Mouse (Mus musculus): ENCODE data around the gene Rab37. TPM values are rescaled to one million over a fixed set of nuclear protein-coding genes. Genes with fewer than 3 reads are reported as not detected.
A peak's percentile ranks its signal among the peaks of the same experiment; 100 is the strongest.

Rab37 gene
- total and polyA plus RNA-seq, 2 experiments from 2014 or later: 0.67 to 0.93 TPM

DNA sequence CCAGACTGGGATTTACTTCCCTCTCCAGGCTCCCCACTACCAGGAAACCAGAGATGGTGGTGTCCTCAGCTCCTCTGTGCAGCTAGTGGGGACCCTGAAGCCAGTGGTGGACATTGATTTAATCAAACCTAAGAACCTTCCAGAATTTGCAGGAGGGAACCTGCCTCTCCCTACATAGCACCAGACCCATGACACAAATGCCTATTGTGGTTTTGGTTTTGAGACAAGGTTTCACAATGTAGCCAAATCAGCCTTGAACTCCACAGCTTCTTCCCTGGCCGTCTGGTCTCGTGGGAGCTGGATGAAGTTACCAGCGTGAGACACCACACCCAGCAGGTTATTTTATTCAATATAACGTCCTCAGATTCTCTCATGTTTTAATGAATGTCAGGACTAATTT is 32.5 kb upstream of the Rab37 start:
- Histone ChIP-seq H3K9me3 (ENCODE audit: low read length) (no peaks in the 10 kb centered on the region), H3K36me3 (ENCODE audit: insufficient read depth, low read length) (no peaks in the 10 kb centered on the region), H3K4me3 (ENCODE audit: low read depth, low read length) (no peak overlapping the region), H3K27ac (ENCODE audit: low read depth, low read length) (no peak overlapping the region), H3K9ac (replicated peaks; ENCODE audit: low read length, poor library complexity, severe bottlenecking) (no peak overlapping the region), H3K4me1 (ENCODE audit: insufficient read depth, low read length) (no peaks in the 10 kb centered on the region), H3K4me2 (ENCODE audit: low read depth, low read length, poor library complexity, severe bottlenecking) (no peak overlapping the region), H3K27me3 (ENCODE audit: insufficient read depth, low read length) (no peaks in the 10 kb centered on the region)
- no peak for TF ChIP-seq CTCF (IDR thresholded peaks at IDR 0.05)
- WGBS: 79% methylated on average over 4 of the region's 4 CpGs
- DNase-seq (ENCODE audit: low spot score) (no peak), ATAC-seq (ENCODE audit: low FRiP score) (no peak)

DNA sequence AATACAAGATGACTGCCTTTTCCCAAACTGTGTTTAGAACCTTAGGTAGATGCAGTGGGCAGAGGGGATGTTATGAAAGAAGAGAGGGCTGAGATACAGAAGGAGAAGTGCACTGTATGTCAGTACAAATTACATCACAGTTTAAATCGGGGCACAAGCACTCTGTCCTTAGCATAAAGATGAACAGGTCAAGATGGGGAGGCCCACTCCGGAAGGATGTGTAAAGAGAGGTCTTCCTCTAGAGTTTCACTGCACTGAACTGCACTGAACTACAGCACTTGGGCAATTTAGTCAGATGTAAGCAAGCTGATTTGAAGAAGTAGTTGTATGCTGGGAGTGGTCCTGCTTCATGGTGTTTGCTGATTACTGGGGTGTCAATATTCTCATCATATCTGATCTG is 31.4 kb upstream of the Rab37 start:
- no peak for DNase-seq (ENCODE audit: low spot score)
- Histone ChIP-seq H3K9ac (replicated peaks; ENCODE audit: low read length, poor library complexity, severe bottlenecking) (no peak overlapping the region), H3K9me3 (ENCODE audit: low read length) (no peaks in the 10 kb centered on the region), H3K4me1 (ENCODE audit: insufficient read depth, low read length) (no peaks in the 10 kb centered on the region), H3K27me3 (ENCODE audit: insufficient read depth, low read length) (no peaks in the 10 kb centered on the region), H3K4me3 (ENCODE audit: low read depth, low read length) (no peak overlapping the region), H3K36me3 (ENCODE audit: insufficient read depth, low read length) (no peaks in the 10 kb centered on the region), H3K27ac (ENCODE audit: low read depth, low read length) (no peak overlapping the region), H3K4me2 (ENCODE audit: low read depth, low read length, poor library complexity, severe bottlenecking) (no peak overlapping the region)
- ATAC-seq (ENCODE audit: low FRiP score): no peak
- no peak for TF ChIP-seq CTCF (IDR thresholded peaks at IDR 0.05)
- 89% methylated on average over 2 of the region's 2 CpGs for WGBS

DNA sequence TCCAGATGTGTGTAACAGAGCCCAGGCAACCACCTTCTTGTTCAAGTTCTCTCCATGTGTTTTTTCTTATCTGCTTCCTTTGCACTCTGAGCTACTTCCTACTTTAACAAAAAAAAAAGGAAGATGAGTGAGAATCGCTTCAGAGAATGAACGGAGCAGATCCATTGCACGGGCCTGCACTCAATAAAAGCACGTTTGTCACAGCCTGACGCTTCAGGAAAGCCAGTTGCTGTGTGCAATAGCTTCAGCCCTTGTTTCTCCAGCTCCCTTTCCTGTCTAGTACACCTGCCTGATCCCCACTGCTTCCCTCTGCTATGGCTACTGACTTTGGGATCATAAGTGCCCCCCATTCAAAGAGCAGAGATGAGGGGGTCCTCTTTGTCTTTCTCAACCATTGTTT is 29.2 kb upstream of the Rab37 start, which contains the start of gene Cd300e:
Cd300e (minus strand) TSS at position 101 of the 400 bp plus-strand sequence.
- no peaks in the 10 kb centered on the region for H3K4me1 ChIP-seq (ENCODE audit: insufficient read depth, low read length)
- H3K27me3 ChIP-seq (ENCODE audit: insufficient read depth, low read length): no peaks in the 10 kb centered on the region
- no peaks in the 10 kb centered on the region for H3K9me3 ChIP-seq (ENCODE audit: low read length)
- no peak for ATAC-seq (ENCODE audit: low FRiP score)
- no peak within 1 kb of the TSS for H3K27ac ChIP-seq (ENCODE audit: low read depth, low read length)
- H3K4me2 ChIP-seq (ENCODE audit: low read depth, low read length, poor library complexity, severe bottlenecking): no peak within 1 kb of the TSS
- H3K4me3 ChIP-seq (ENCODE audit: low read depth, low read length): no peak within 1 kb of the TSS
- WGBS: 18% methylated on average over 5 of the region's 5 CpGs
- no peaks in the 10 kb centered on the region for H3K36me3 ChIP-seq (ENCODE audit: insufficient read depth, low read length)
- TF ChIP-seq CTCF (IDR thresholded peaks at IDR 0.05): no peak
- no peak for DNase-seq (ENCODE audit: low spot score)
- no peak within 1 kb of the TSS for H3K9ac ChIP-seq (replicated peaks; ENCODE audit: low read length, poor library complexity, severe bottlenecking)

DNA sequence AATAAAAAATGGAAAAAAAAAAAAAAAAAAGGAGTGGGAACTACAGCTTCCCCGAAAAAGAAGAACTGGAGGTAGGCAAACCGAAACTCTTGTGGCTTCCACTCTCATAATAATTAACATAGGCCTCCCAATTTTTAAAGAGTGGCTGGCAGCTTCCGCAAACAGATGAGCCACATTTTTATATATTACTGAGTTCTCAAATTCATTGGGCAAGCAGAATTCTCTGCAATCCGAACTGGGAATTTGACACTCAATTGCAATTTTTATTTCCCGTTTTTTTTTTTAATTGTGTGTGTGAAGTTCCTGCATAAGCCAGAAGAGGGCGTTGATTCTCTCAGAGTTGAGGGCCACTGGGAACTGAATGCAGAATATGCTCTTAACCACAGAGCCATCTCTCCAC is 24.5 kb upstream of the Rab37 start:
- Histone ChIP-seq H3K36me3 (ENCODE audit: insufficient read depth, low read length) (no peaks in the 10 kb centered on the region), H3K4me2 (ENCODE audit: low read depth, low read length, poor library complexity, severe bottlenecking) (no peak overlapping the region), H3K4me3 (ENCODE audit: low read depth, low read length) (no peak overlapping the region), H3K27me3 (ENCODE audit: insufficient read depth, low read length) (no peaks in the 10 kb centered on the region), H3K4me1 (ENCODE audit: insufficient read depth, low read length) (no peaks in the 10 kb centered on the region; the same call in 1 of the 2 replicates), H3K9me3 (ENCODE audit: low read length) (no peaks in the 10 kb centered on the region), H3K9ac (replicated peaks; ENCODE audit: low read length, poor library complexity, severe bottlenecking) (no peak overlapping the region), H3K27ac (ENCODE audit: low read depth, low read length) (no peak overlapping the region)
- peak; percentile 33 for TF ChIP-seq CTCF (IDR thresholded peaks at IDR 0.05)
- ATAC-seq (ENCODE audit: low FRiP score) (no peak), DNase-seq (ENCODE audit: low spot score) (no peak)
- 75% methylated on average over 6 of the region's 6 CpGs for WGBS

DNA sequence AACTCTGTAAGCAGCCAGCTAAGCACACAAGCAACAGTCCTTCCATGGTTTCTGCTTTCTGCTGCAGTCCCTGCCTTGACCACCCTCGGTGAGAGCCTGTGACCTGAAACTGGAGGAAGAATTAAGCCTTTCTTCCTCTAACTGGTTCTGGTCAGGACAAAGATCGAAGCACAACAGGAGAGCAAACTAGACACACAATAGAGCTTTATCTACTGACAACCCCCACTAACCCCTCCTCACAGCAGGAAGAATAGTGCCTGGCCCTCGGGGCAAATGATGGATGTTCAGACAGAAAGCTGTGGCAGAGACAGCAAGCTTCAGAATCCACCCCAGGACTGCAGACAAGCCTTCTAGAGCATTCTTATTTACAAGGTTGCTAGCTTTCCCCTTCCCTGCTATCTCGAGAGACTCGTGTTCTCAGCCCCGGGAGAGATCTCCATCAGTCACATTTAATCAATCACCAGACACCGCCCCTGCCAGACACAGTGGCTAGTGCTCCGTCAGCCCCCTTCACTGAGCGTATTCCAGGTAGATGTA is 20.1 kb upstream of the Rab37 start:
- ATAC-seq (ENCODE audit: low FRiP score): no peak
- WGBS: 7% methylated on average over 9 of the region's 9 CpGs

DNA sequence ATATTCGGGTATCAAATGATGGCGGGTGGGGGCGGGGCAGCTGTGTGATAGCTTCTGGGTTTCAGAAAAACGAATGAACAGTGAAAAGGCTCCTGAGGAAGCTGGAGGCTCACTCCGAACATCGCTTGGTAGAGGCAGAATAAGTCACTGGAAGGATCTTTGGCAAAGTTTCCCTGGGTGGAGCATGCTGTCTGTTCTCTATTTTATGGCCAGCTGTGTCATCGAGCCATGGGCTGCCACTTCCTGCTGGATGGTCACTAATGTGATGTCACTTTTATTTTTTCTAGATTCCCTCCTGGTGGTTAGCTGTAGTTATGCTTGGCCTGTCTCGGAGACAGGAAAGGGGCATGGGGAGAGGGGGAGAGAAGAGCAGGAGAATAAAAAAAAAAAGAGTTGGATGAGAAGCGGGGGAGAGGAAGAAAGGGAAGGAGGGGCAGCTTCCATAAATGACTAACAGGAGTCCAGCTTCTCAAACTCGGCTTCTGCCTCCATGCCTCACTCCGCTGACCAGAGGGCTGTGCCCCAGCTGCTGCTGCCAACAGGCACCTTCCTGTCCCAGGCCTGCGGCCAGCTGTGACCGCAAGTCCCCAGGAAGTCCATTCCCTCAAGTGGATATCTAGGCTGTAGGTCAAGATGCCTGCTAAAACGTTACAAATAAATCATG is 19.5 kb upstream of the Rab37 start:
- Histone ChIP-seq H3K4me1 (ENCODE audit: insufficient read depth, low read length) (no peaks in the 10 kb centered on the region; the same call in 1 of the 2 replicates), H3K4me2 (ENCODE audit: low read depth, low read length, poor library complexity, severe bottlenecking) (peak overlapping the region; percentile 10), H3K27ac (ENCODE audit: low read depth, low read length) (no peak overlapping the region), H3K27me3 (ENCODE audit: insufficient read depth, low read length) (no peaks in the 10 kb centered on the region), H3K9ac (replicated peaks; ENCODE audit: low read length, poor library complexity, severe bottlenecking) (no peak overlapping the region), H3K9me3 (ENCODE audit: low read length) (no peaks in the 10 kb centered on the region), H3K36me3 (ENCODE audit: insufficient read depth, low read length) (no peaks in the 10 kb centered on the region), H3K4me3 (ENCODE audit: low read depth, low read length) (no peak overlapping the region)
- ATAC-seq (ENCODE audit: low FRiP score) (peak; percentile 69), DNase-seq (ENCODE audit: low spot score) (peak; percentile 85)
- WGBS: 19% methylated on average over 14 of the region's 14 CpGs
- peak; percentile 31; the same call in 1 of the 2 replicates for TF ChIP-seq CTCF (IDR thresholded peaks at IDR 0.05)

More for the DNA sequence above, 20.1 kb upstream of the Rab37 start:
- no peak overlapping the region for H3K9ac ChIP-seq (replicated peaks; ENCODE audit: low read length, poor library complexity, severe bottlenecking)
- no peak overlapping the region for H3K27ac ChIP-seq (ENCODE audit: low read depth, low read length)
- H3K9me3 ChIP-seq (ENCODE audit: low read length): no peaks in the 10 kb centered on the region
- no peaks in the 10 kb centered on the region; the same call in 1 of the 2 replicates for H3K4me1 ChIP-seq (ENCODE audit: insufficient read depth, low read length)
- no peak overlapping the region for H3K4me3 ChIP-seq (ENCODE audit: low read depth, low read length)
- H3K36me3 ChIP-seq (ENCODE audit: insufficient read depth, low read length): no peaks in the 10 kb centered on the region
- no peaks in the 10 kb centered on the region for H3K27me3 ChIP-seq (ENCODE audit: insufficient read depth, low read length)
- DNase-seq (ENCODE audit: low spot score): peak; percentile 44
- TF ChIP-seq CTCF (IDR thresholded peaks at IDR 0.05): no peak
- peak overlapping the region; percentile 10 for H3K4me2 ChIP-seq (ENCODE audit: low read depth, low read length, poor library complexity, severe bottlenecking)
